Mouse (Mus musculus) ES-E14 (cell line): Measurements from ENCODE around the gene Hist1h3b. TPM values are rescaled to one million over a fixed set of nuclear protein-coding genes. Genes with fewer than 3 reads are reported as not detected.
A peak's percentile ranks its signal among the peaks of the same experiment; 100 is the strongest.
"Not testable (repeated sequence)": the region's sequence is repeated elsewhere in the genome, so short reads cannot be mapped to it uniquely, and the experiment has no call there.

Experiments
- DNase-seq: peaks from one replicate; pipeline ENCODE4 v3.0.0-alpha.2; 2013; ENCODE audit warnings: low read depth, low spot score
- H3K27ac ChIP-seq: 2 replicates; pipeline ENCODE4 v1.5.1; 2012; ENCODE audit warnings: low read depth, mild to moderate bottlenecking, low read length, moderate library complexity, mixed read lengths; ENCODE audit not compliant: poor library complexity, insufficient read depth, severe bottlenecking
- H3K36me3 ChIP-seq: 2 replicates; pipeline ENCODE4 v1.6.1; 2012; ENCODE audit warnings: mild to moderate bottlenecking, low read length, moderate library complexity, mixed read lengths; ENCODE audit not compliant: control insufficient read depth, poor library complexity, insufficient read depth, severe bottlenecking
- H3K4me1 ChIP-seq, 2 experiments: fragments of 150-350 bp in 1 of 2; sonication (generic) in 1 of 2; 2 replicates each; pipeline ENCODE4 v1.6.1; 2012; ENCODE audit warnings: low read length in 2 of 2, mild to moderate bottlenecking in 1 of 2, mixed read lengths in 1 of 2; ENCODE audit not compliant: control insufficient read depth in 2 of 2, insufficient read depth in 2 of 2, poor library complexity in 1 of 2
- H3K4me3 ChIP-seq, 2 experiments: fragments of 150-350 bp in 1 of 2; sonication (generic) in 1 of 2; 2 replicates each; pipeline ENCODE4 v1.5.1; 2012; ENCODE audit warnings: low read length in 2 of 2, low read depth in 1 of 2, mild to moderate bottlenecking in 1 of 2, mixed read lengths in 1 of 2; ENCODE audit not compliant: insufficient read depth in 1 of 2, poor library complexity in 1 of 2, severe bottlenecking in 1 of 2
- H3K9ac ChIP-seq: 2 replicates; pipeline ENCODE4 v1.6.1; 2012; ENCODE audit warnings: low read depth, mild to moderate bottlenecking, low read length, mixed read lengths; ENCODE audit not compliant: poor library complexity, insufficient read depth, severe bottlenecking
- H3K9me3 ChIP-seq: fragments of 150-350 bp; sonication (generic); 2 replicates; pipeline ENCODE4 v1.6.1; 2012; ENCODE audit warnings: low read depth, mild to moderate bottlenecking, low read length; ENCODE audit not compliant: control insufficient read depth, insufficient read depth
- CHD2 ChIP-seq: IDR thresholded peaks from 2 replicates; pipeline ENCODE4 v1.6.1; 2014; ENCODE audit warnings: mild to moderate bottlenecking, low read depth, low read length, inconsistent platforms
- HCFC1 ChIP-seq: IDR thresholded peaks from 2 replicates; pipeline ENCODE4 v1.6.1; 2012; ENCODE audit warnings: low read length, inconsistent platforms, borderline replicate concordance; ENCODE audit not compliant: insufficient read depth
- MAFK ChIP-seq: IDR thresholded peaks from 2 replicates; pipeline ENCODE4 v1.6.1; 2014; ENCODE audit warnings: mild to moderate bottlenecking, low read depth, low read length, inconsistent platforms; ENCODE audit not compliant: insufficient read depth
- ZC3H11A ChIP-seq: IDR thresholded peaks from 2 replicates; pipeline ENCODE4 v1.6.1; 2012; ENCODE audit warnings: low read depth, mild to moderate bottlenecking, inconsistent platforms, low read length, borderline replicate concordance
- ZNF384 ChIP-seq: IDR thresholded peaks from 2 replicates; pipeline ENCODE4 v1.6.1; 2012; ENCODE audit warnings: low read depth, low read length, inconsistent platforms
- in situ Hi-C, 2 experiments: fragments of 600-800 bp; cut with MboI; formaldehyde crosslinking; loops; one replicate each; pipeline ENCODE4 v1.15.1; 2025; ENCODE audit warnings: low sequenced_read_pairs in 2 of 2, inconsistent platforms in 1 of 2; ENCODE audit not compliant: unreplicated experiment in 2 of 2
- total RNA-seq: library from RNA; depleted of rRNA; stranded (reverse); fragments of 300-350 nt; gene quantifications from 2 replicates; pipeline ENCODE4 v1.2.3, GENCODE M21; 2012

The Hist1h3b gene
- total RNA-seq, 1 experiment, result 954 TPM

DNA sequence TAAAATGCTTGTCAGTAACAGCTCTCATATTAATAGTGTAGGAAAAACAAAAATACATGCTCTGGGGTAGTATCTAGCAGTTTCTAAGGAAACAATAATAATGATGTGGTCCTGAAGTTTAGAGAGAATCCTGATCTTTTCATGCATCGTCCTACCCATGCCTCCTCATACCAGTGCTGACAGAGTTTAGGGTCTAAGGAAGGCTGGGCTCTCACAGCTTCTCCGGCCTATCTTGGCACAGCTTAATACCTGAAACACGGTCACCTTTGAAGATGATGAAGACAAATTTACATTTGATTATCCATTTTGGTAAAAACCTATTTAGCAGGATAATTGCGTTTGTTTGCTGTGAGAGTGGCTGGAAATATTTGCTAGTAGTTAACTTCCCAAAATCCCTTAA is 8.1 kb upstream of the Hist1h3b start:
- no peak for DNase-seq
- in situ Hi-C loops, result loop anchor here in 1 of 2 experiments (5.0 to 10.0 kb wide), 3 partner anchors 52 to 1709 kb away; partner anchors contain the start of genes Hist1h1d, Hist1h2ah, Hist1h2bk and Hist1h4f
- no peaks in the 10 kb centered on the region for H3K9me3 ChIP-seq
- H3K27ac ChIP-seq, result peak overlapping the region; percentile 93; the same call in 1 of the 2 replicates
- no peak for TF ChIP-seq MAFK
- no peak for TF ChIP-seq ZC3H11A
- no peak for TF ChIP-seq ZNF384
- no peak for TF ChIP-seq CHD2
- no peak for TF ChIP-seq HCFC1
- H3K36me3 ChIP-seq, result no peaks in the 10 kb centered on the region
- H3K9ac ChIP-seq, result peak overlapping the region; percentile 74; the same call in 1 of the 2 replicates
- H3K4me3 ChIP-seq, result peak overlapping the region; percentile 3 to 48
- H3K4me1 ChIP-seq, result peaks cover 0 to 3% of the 10 kb centered on the region in 2 experiments; a peak in 3 of 4 replicates

- no peaks in the 10 kb centered on the region for H3K36me3 ChIP-seq
- peak overlapping the region; percentile 87 for H3K9ac ChIP-seq
- peaks cover 1 to 3% of the 10 kb centered on the region in 2 experiments; a peak in 3 of 4 replicates for H3K4me1 ChIP-seq
- in situ Hi-C loops, result loop anchor here in 1 of 2 experiments (5.0 to 10.0 kb wide), 3 partner anchors 52 to 1710 kb away; partner anchors contain the start of genes Hist1h1d, Hist1h2ah, Hist1h2bk and Hist1h4f
- H3K9me3 ChIP-seq, result no peaks in the 10 kb centered on the region
- H3K4me3 ChIP-seq, result peak overlapping the region; percentile 3 to 70
- 0 out of 2 replicates have a peak, but pooled peaks have one; percentile 47 for TF ChIP-seq CHD2
- no peak for TF ChIP-seq ZNF384
- peak overlapping the region; percentile 93 for H3K27ac ChIP-seq
- no peak for DNase-seq
These were observed 7.4 kb upstream of the Hist1h3b start for GRCm38 (mm10) chr13:23744421-23745380.

- DNase-seq, result no peak
- peak within 1 kb of the TSS; percentile 68 to 70 for H3K4me3 ChIP-seq
- peak within 1 kb of the TSS; percentile 94 for H3K27ac ChIP-seq
- TF ChIP-seq CHD2 (peak; percentile 72), ZNF384 (peak; percentile 80), MAFK (no peak), HCFC1 (no peak)
- H3K9ac ChIP-seq, result peak within 1 kb of the TSS; percentile 87
- no peaks in the 10 kb centered on the region for H3K36me3 ChIP-seq
- in situ Hi-C loops, result loop anchor here in 1 of 2 experiments (10.0 kb wide), 2 partner anchors 191 to 1711 kb away; partner anchors contain the start of genes Hist1h1d, Hist1h2ah, Hist1h2bk and Hist1h4f
- no peaks in the 10 kb centered on the region for H3K9me3 ChIP-seq
- H3K4me1 ChIP-seq, result peaks cover 2 to 3% of the 10 kb centered on the region in 2 experiments; a peak in 3 of 4 replicates
These were observed 6.5 kb upstream of the Hist1h3b start, which contains the start of gene Hist1h3c for GRCm38 (mm10) chr13:23745381-23746161. Hist1h3c (minus strand) TSS chr13:23745602.

- in situ Hi-C loops, result loop anchor here in 1 of 2 experiments (10.0 kb wide), 2 partner anchors 192 to 1712 kb away; partner anchors contain the start of genes Hist1h1d, Hist1h2ah, Hist1h2bk and Hist1h4f
- peak within 1 kb of the TSS; percentile 68 for H3K4me3 ChIP-seq
- not testable (repeated sequence) for H3K4me1 ChIP-seq, H3K9me3 ChIP-seq, DNase-seq, H3K36me3 ChIP-seq
- peak within 1 kb of the TSS; percentile 85 for H3K9ac ChIP-seq
- H3K27ac ChIP-seq, result peak within 1 kb of the TSS; percentile 96
- TF ChIP-seq CHD2, result peak; percentile 84
These were observed 5.6 kb upstream of the Hist1h3b start, which contains the start of gene Hist1h2bb for GRCm38 (mm10) chr13:23746201-23747080. Hist1h2bb (plus strand) TSS chr13:23746734.
